Mouse (Mus musculus): ENCODE measurements around the gene Adamtsl3.

Adamtsl3 gene

GRCm38 (mm10) chr7:82335211-82336121 lies at the start of gene Adamtsl3:
Gene Adamtsl3, plus strand, starts transcription at chr7:82335694.
- ChIA-PET CTCF (interaction anchor here in 3 of 4 experiments (0.7 to 1.7 kb wide), 4 partner anchors 15 to 216 kb away, joined by 3 to 6 read pairs (median 4); no protein-coding TSS in a partner anchor), POLR2A (interaction anchor here in 2 of 4 experiments (0.6 to 0.7 kb wide), 3 partner anchors 37 to 1637 kb away, joined by 3 to 6 read pairs (median 3); no protein-coding TSS in a partner anchor)

DNA sequence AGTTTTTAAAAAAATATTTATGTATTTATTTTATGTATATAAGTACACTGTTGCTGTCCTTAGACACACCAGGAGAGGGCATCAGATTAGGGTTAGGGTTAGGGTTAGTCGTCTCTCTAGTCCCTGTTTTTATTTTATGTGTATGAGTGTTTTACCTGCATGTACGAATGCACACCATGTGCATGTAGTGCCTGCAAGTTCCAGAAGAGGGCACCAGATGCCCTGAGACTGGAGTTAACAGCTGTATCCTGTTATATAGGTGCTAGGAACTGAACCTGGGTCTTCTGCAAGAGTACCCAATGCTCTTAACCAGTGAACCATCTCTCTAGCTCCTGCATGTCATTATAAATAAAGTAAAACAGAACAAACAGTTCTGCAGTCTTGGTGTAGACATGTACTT lies 48.3 kb upstream of the Adamtsl3 start:
- CTCF ChIA-PET: interaction anchor here (0.5 to 2.6 kb wide), 12 partner anchors 9 to 1263 kb away, joined by 3 to 13 read pairs (median 4); no protein-coding TSS in a partner anchor
- POLR2A ChIA-PET: interaction anchor here in 1 of 4 experiments (0.6 kb wide), 1 partner anchor 9 kb away, joined by 3 read pairs; no protein-coding TSS in a partner anchor

GRCm38 (mm10) chr7:82293441-82293840 lies 42.1 kb upstream of the Adamtsl3 start:
- ChIA-PET CTCF (interaction anchor here in 2 of 4 experiments (1.3 kb wide), 2 partner anchors 19 to 174 kb away, joined by 3 read pairs; no protein-coding TSS in a partner anchor), POLR2A (no interaction called here)

- ChIA-PET POLR2A (no interaction called here), CTCF (interaction anchor here in 2 of 4 experiments (0.6 to 1.4 kb wide), 2 partner anchors 19 to 33 kb away, joined by 3 to 4 read pairs; no protein-coding TSS in a partner anchor)
Measured at GRCm38 (mm10) chr7:82294083-82294482, 41.4 kb upstream of the Adamtsl3 start.

DNA sequence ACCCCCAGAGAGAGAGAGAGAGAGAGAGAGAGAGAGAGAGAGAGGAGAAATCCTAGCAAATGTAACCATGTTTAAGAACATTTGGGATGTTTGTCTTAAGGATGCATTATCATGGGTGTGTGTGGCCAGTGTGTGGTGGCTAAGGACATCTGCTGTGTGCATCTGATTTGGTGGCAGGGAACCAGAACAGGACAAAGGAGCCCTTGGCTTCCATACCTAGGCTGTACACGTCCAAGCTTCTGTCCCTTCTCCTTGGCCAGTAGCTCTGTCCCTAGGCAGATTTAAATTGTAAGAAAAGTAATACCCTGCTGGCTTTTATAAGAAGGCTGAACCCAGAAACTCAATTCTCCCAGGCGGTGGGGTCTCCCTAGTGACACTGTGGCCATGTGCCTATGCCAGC lies 40.9 kb upstream of the Adamtsl3 start:
- ChIA-PET POLR2A (no interaction called here), CTCF (interaction anchor here in 1 of 4 experiments (1.4 kb wide), 1 partner anchor 19 kb away, joined by 4 read pairs; no protein-coding TSS in a partner anchor)

- ChIA-PET POLR2A (interaction anchor here in 1 of 4 experiments (1.3 kb wide), 1 partner anchor 9 kb away, joined by 6 read pairs; no protein-coding TSS in a partner anchor), CTCF (no interaction called here)
Measured at GRCm38 (mm10) chr7:82308398-82308797, 27.1 kb upstream of the Adamtsl3 start.

- ChIA-PET POLR2A (interaction anchor here in 1 of 4 experiments (1.8 kb wide), 1 partner anchor 11 kb away, joined by 6 read pairs; no protein-coding TSS in a partner anchor), CTCF (interaction anchor here in 2 of 4 experiments (0.6 to 1.0 kb wide), 2 partner anchors 21 to 200 kb away, joined by 3 to 4 read pairs; no protein-coding TSS in a partner anchor)
Measured at GRCm38 (mm10) chr7:82318515-82318914, 17.0 kb upstream of the Adamtsl3 start.

GRCm38 (mm10) chr7:82326616-82327015 lies 8.9 kb upstream of the Adamtsl3 start:
- CTCF ChIA-PET: interaction anchor here in 2 of 4 experiments (0.6 to 2.0 kb wide), 3 partner anchors 11 to 22 kb away, joined by 3 to 5 read pairs (median 5); no protein-coding TSS in a partner anchor
- POLR2A ChIA-PET: interaction anchor here in 1 of 4 experiments (1.1 kb wide), 1 partner anchor 10 kb away, joined by 4 read pairs; no protein-coding TSS in a partner anchor

- ChIA-PET CTCF (interaction anchor here in 2 of 4 experiments (0.6 to 2.0 kb wide), 3 partner anchors 11 to 21 kb away, joined by 3 to 5 read pairs (median 5); no protein-coding TSS in a partner anchor), POLR2A (interaction anchor here in 1 of 4 experiments (1.0 to 1.1 kb wide), 2 partner anchors 10 to 37 kb away, joined by 3 to 4 read pairs; no protein-coding TSS in a partner anchor)
Measured at GRCm38 (mm10) chr7:82327201-82327600, 8.3 kb upstream of the Adamtsl3 start.

DNA sequence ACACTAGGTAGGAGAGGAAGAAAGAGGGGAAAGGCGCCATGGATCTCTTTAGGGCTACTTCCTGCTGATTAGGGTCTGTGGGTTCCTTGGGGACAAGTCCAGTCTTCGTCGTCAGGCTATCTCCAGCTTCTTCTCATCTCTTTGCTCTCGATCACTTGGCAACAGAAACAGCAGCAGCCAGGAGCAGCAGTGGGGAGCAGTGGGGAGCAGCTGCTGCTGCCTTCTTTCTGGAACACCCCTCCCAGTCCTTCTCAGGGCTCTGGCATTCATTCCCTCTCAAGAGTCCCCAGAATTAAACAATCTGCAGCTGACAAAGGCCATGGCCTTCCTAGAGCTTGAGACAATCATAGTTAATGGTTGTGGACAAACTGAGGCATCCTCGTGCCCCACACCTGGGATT lies 7.6 kb upstream of the Adamtsl3 start:
- CTCF ChIA-PET: interaction anchor here in 2 of 4 experiments (1.9 to 2.0 kb wide), 2 partner anchors 10 to 11 kb away, joined by 5 read pairs; no protein-coding TSS in a partner anchor
- POLR2A ChIA-PET: interaction anchor here in 1 of 4 experiments (1.0 to 1.1 kb wide), 3 partner anchors 9 to 51 kb away, joined by 3 to 4 read pairs (median 3); no protein-coding TSS in a partner anchor

DNA sequence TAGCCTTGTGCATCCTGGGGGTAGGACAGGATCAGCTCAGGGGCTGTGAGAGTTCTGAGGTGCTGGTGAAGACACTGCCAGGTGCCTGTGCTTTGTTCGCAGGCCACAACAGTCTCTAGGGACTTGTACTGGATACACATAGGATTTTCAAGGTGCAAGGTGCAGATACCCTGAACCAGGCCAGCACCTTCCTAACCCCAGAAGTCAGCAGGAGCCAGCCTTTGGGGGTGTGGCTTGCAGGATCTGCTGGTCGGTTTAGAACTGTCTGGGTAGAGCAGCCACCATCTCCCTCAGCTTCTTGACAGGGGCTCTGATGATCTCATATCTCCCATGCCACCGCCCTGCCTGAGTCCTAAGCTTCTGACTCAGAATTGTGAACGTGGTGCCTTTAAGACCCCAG lies 5.7 kb upstream of the Adamtsl3 start:
- ChIA-PET CTCF (interaction anchor here in 1 of 4 experiments (0.6 kb wide), 1 partner anchor 1627 kb away, joined by 4 read pairs; no protein-coding TSS in a partner anchor), POLR2A (interaction anchor here in 1 of 4 experiments (0.7 kb wide), 3 partner anchors 13 to 1095 kb away, joined by 3 read pairs; no protein-coding TSS in a partner anchor)

- CTCF ChIA-PET: interaction anchor here in 1 of 4 experiments (0.5 kb wide), 1 partner anchor 370 kb away, joined by 3 read pairs; no protein-coding TSS in a partner anchor
- POLR2A ChIA-PET: no interaction called here
Measured at GRCm38 (mm10) chr7:82330860-82331259, 4.6 kb upstream of the Adamtsl3 start.

GRCm38 (mm10) chr7:82334000-82334399 lies 1.5 kb upstream of the Adamtsl3 start:
- ChIA-PET POLR2A (no interaction called here), CTCF (no interaction called here)

DNA sequence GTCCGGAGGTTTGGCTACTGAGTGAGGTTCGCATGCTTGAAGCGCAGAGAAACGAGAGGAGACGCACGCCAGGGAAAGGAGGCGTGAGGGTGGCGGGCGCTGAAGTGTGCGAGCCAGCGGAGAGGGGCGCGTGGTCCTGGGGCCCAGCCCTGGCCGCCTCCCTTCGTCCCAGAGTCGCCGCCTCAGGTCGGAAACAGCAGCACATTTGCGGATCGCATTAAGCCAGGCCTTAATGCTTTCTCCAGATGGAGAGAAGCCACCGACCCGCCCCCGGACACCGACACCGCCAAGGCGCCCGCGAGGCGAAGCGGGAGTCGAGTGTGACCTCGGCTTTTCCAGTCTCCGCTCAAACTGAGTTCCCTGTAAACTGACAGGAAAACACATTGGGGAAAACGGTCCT lies 638 bp downstream of the Adamtsl3 start:
- CTCF ChIA-PET: interaction anchor here in 2 of 4 experiments (1.4 to 1.7 kb wide), 2 partner anchors 62 to 217 kb away, joined by 3 to 6 read pairs; no protein-coding TSS in a partner anchor

GRCm38 (mm10) chr7:82338121-82338520 lies 2.6 kb downstream of the Adamtsl3 start:
- POLR2A ChIA-PET: interaction anchor here in 1 of 4 experiments (1.5 kb wide), 1 partner anchor 9 kb away, joined by 3 read pairs; no protein-coding TSS in a partner anchor

More for the DNA sequence above, 638 bp downstream of the Adamtsl3 start:
- POLR2A ChIA-PET: interaction anchor here in 1 of 4 experiments (0.7 kb wide), 1 partner anchor 1634 kb away, joined by 6 read pairs; no protein-coding TSS in a partner anchor

GRCm38 (mm10) chr7:82338532-82338931 lies 3.0 kb downstream of the Adamtsl3 start:
- POLR2A ChIA-PET: interaction anchor here in 1 of 4 experiments (1.5 kb wide), 1 partner anchor 9 kb away, joined by 3 read pairs; no protein-coding TSS in a partner anchor
- CTCF ChIA-PET: interaction anchor here (0.5 to 2.9 kb wide), 11 partner anchors 12 to 810 kb away, joined by 3 to 10 read pairs (median 4); no protein-coding TSS in a partner anchor

More at GRCm38 (mm10) chr7:82338121-82338520, 2.6 kb downstream of the Adamtsl3 start:
- CTCF ChIA-PET: interaction anchor here in 2 of 4 experiments (0.6 to 2.9 kb wide), 7 partner anchors 11 to 379 kb away, joined by 3 to 10 read pairs (median 3); no protein-coding TSS in a partner anchor

- POLR2A ChIA-PET: no interaction called here
- CTCF ChIA-PET: interaction anchor here (0.5 to 2.9 kb wide), 16 partner anchors 12 to 841 kb away, joined by 3 to 10 read pairs (median 4); no protein-coding TSS in a partner anchor
Measured at GRCm38 (mm10) chr7:82339214-82339613, 3.7 kb downstream of the Adamtsl3 start.

GRCm38 (mm10) chr7:82341476-82341875 lies 6.0 kb downstream of the Adamtsl3 start:
- CTCF ChIA-PET: interaction anchor here in 1 of 4 experiments (1.7 kb wide), 1 partner anchor 9 kb away, joined by 4 read pairs; no protein-coding TSS in a partner anchor
- POLR2A ChIA-PET: interaction anchor here in 1 of 4 experiments (0.7 kb wide), 1 partner anchor 525 kb away, joined by 3 read pairs; no protein-coding TSS in a partner anchor

Data from embryonic stem cell, embryonic (primary cell).